Mouse (Mus musculus) cerebellum, postnatal 25 days (tissue): ENCODE data around the gene Nxn.
A peak's percentile ranks its signal among the peaks of the same experiment; 100 is the strongest.

Source experiments
- DNase-seq, 2 experiments: peaks; one replicate each; pipeline ENCODE4 v3.0.0; 2021; ENCODE audit warnings: mixed read lengths in 2 of 2

Gene Nxn

DNA sequence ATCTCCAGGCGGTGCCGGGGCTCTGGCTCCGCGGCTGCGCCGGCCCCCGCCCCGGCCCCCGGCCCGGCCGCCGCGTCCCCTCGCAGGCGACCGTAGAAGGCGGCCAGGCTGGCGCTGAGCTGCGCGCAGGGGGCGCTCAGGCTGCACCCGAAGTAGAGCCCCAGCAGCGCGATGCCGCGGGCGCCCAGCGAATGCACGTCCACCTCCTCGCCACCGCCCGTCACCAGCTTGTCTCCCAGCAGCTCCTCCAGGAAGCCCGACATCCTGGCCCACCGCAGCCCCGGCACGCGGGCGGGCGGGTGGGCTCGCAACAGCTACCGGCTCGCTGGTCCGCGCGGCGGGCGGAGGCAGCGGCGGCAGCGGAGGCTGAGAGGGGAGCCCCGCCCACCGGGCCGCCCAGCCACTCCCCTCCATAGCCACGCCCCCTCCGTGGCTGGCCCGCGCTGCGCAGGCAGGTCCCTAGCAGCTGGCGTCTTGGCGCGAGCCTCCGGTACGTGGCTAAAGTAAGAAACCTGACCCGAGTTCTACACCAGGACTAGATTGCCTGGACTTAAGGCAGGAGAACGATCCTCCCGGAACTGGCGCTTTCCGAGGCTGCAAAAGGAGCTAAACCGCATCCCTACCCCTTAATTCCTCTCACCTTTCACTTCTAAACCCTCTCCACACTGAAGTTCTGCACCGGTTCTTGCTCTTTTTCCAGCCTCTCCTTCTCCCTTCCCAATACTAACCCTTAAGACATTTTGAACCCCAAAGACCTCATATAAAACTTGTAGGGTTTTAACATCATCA, at the start of gene Nxn:
Gene Nxn, minus strand, starts transcription at position 343 of the 789 bp plus-strand sequence.
- DNase-seq, result peak; percentile 94 to 98

DNA sequence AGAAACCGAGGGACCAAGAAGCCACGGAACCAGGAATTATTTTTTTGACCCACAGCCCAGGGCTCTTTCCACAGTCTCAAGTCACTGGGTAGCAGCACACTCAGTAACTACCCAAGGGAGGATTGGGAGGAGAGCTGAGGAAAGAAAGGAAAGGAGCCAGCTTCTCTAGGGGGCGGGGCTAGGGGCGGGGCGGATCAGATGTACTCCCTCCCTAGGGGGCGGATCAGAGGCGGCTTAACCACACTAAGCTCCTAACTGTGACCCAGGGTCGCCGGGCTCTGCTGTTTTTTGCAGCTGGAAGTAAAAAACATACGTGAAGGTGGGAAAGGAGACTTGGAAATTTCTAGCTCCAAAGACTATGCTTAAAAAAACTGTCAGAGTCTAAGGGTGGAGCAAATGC, 47.3 kb upstream of the Nxn start:
- no peak for DNase-seq

DNA sequence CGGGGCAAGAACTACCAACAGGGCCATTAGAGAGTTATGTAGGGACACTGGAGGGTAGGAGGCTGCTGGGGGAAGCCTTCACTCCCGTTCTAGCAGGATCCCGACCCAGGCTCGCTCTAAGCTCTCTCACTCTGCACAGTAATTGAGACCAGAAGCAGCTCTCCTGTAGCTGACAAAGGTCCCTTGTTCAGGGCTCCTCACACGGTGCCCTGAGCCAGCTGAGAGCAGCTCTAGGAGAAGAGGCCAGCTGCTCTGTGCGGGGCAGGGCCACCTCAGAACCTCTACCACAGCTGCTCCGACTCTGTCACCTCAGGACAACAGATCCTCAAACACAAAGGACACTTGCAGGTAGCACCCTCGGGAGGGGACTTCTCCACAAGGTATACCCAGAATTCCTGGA, 46.5 kb upstream of the Nxn start:
- no peak for DNase-seq

DNA sequence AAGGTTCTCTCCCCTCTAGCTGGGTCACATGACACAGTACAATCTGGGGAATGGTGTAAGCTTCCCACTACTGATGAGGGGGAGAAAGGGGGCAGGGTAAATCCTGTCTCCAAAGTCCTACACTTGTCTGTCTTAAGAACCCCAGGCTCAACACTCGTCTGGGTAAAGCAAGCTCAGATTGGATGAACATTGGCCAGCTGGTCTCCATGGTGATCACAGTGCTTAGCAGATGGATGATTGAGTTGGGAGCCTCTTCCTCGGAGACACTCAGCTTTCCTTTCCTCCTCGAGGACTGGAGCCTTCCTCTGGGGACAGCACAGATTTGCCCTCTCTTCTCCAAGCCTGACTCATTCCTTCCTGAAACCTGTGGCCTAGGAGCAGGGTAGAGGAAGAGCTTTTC, 40.7 kb upstream of the Nxn start:
- no peak for DNase-seq

DNA sequence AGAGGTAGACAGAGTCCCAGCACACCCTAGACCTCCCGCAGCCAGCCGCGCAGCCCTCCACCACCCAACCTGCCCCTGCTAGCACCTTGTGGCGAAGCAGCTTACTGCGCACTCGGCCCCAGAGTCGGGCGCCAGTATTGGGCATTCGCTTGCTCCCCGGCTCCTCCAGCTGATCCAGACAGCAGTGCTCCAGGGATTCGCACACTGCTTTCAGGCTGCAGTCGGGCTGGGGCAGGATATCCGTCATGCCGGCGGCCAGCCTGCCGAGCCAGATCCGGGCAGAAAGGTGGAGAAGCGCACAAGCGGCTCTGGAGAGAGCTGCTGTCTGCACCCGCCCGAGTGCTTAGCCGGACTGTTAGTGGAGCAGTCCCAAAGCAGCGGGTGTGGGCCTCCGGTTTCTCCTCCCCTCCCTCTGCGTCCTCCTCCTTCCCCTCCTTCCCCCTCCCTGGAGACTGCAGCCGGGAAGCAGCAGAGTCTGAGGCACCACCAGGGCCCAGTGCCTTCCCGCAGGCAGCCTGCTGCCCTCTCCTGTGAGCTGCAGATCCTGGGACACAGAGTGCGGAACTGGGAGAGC, 38.0 kb upstream of the Nxn start:
- peak; percentile 54 to 66 for DNase-seq

DNA sequence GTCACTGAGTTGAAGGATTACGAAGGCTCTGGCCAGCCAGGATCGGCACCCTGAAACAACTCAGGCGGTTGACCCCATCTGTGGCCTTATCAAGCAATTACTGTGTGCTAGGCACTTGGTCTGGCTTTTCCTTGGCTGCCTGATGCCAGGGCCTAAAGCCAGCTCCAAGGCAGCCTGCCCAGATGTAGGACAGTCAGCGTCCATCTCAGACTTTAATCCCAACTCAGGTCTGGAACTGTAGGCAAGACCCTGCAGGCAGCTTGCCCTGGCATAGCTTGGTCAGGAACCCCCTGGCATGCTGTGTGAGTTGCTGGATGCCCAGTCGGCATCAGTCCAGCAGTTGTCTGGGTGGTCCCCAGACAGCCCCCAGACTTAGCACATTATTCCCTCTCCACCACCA, 37.1 kb upstream of the Nxn start:
- no peak for DNase-seq

DNA sequence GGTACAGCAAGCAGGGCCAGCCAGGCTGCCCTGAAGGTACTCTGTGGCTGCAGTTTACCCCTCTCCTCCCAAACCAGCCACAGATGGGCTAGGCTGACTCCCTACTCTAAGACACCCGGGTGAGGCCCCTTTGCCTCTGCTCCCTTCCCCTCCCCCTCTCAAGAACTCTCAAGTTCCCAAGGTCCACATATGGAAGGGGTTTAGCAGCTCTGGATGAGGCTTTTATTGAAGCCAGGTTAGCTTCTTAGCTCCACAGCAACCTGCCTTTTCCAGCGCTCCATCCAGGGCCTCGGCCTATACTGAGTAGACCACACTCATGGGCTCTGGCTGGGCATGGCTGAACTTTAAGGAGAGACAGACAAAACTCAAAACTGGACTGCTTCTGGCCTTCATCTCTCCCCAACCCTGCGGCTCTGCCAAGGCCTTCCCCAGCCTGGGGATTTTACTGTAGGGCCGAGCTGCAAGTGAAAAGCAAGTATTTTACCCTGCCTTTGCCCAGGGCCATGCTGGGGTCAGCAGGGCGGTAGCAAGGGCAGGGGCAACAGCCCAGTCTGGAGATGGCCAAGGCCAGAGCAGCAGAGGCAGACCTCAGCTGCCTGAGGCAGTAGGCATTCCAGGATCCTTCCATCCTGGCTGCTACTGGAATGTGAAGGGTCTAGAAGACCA, 31.2 kb upstream of the Nxn start:
- DNase-seq, result no peak

DNA sequence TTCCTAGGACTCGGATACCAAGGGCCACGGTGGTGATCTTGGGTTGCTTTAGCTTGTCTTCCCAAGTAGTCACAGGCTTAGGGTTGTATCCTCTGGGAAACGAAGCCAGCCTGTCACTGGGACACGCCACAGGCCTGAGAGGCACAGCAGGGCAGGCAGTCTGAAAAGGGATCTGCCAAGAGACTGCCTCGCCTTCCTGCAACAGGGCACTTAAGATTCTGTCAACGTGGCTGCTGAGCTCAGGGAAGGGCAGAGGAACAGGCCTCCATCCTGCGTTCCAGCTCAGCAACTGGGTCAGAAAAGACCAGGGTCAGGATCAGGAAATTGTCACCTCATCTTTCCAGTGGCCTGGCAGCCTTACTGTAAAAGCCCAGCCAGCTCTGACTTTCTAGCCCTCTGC, 30.6 kb upstream of the Nxn start:
- DNase-seq, result peak in 1 of 2 experiments; percentile 24

DNA sequence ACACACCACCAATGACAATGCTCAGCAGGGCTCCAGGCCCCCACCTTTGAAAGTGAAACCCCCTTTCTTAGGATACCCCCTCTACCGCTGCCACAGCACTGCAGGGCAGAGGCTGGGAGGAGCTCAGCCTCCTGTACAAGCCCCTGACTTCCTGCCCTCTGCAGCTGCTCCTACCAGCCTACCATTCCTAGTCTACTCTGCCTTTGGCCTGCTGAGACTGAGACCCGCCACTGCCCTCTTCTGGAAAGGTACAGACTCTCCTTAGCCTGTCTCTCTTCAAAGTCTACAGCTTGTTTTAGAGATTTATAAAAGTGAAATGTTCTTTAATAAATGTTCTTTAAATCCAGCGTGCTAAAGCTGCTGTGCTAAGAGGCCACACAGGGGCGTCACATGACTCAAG, 30.1 kb upstream of the Nxn start:
- no peak for DNase-seq

DNA sequence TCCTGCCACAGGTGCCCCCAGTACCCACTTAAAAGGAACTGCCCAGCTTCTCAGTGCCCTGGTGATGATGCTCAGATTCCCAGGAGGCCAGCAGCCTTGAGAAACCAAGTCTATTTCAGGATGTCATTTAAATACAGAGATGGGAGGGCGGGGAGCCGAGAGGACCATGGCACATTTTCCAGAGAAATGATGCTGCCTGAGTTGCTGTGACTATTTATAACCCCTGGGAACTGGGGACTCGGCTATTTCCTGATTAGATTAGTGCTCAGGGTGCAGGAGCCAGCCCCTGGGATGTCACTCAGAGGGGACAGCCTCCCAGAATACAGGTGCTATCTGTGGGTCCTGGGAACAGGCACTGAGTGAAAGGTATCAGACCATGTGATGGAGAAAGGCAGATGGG, 28.8 kb upstream of the Nxn start:
- DNase-seq, result no peak

DNA sequence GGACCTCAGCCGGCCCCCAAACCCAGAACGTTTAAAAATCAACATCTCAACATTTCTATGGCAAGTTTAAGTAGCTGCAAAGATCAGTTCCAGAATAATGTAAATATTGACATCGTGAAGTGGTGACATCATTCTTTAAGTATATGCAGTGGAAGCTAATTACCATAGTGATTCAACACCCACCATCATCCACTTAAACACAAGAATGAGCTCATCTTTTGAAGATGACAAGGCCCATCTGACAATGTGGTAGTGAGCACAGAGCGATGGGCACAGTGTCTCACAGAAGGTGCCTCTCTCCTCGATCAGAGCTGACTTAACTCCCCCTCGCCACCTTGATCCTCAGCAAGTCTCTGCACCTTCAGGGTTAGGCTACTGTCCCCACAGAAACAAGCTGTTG, 26.8 kb upstream of the Nxn start:
- no peak for DNase-seq

DNA sequence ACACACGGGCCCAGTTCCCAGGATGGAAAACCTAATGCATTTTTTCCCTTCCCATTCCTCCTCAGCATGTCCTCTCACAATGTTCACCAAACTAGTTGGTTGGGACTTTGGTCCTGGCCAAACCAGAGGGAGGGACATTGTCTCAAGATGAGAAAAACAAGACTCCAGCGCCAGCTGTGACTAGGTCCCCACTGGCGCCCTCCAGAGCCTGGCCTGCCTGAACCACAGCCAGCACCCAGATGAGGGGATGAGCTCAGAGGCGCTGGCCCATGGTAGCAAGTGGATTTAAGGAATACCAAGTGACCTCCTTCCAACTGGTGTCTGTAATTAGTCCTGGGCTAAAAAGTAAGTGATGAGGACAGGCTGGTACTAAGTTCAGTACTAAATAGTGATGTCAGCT, 22.0 kb upstream of the Nxn start:
- no peak for DNase-seq

DNA sequence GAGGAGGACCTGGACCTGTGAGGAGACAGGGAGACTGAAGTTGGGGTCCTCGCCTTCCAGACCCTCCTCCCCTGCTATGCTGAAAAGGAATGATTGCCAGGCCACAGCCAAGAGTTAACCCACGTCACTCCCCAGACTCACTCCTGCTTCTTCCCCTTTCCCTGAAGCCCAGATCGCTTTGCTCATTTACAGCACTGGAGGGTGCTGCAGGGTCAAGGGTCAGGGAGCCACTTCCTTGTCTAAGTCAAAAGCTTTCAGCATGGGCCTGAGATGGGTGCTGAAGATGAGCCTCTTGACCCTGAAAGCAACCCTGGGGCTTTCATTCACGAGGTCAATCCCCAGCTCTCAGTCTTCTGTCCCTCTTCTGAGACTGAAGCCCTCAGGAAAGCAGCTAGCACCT, 20.2 kb upstream of the Nxn start:
- DNase-seq, result no peak

DNA sequence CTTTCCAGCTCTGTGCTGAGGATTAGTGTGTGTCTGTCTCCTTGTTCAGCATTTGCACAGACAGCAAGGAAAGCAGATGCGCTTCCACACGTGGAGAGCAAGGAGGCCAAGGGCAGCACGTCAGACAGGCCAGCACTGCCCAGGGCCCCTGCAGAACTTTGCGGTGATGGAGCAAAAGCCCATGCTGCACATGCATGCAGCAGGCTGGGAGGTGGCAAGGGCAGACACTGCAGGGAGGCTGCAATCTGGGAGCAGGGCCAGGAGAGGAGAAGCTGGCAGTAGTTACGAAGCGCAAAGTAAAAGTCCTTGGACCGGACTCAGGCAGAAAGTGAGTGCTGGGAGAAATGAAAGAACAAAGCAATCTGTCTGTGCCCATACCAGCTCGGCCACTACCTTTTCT, 19.5 kb upstream of the Nxn start:
- peak; percentile 81 to 84 for DNase-seq

DNA sequence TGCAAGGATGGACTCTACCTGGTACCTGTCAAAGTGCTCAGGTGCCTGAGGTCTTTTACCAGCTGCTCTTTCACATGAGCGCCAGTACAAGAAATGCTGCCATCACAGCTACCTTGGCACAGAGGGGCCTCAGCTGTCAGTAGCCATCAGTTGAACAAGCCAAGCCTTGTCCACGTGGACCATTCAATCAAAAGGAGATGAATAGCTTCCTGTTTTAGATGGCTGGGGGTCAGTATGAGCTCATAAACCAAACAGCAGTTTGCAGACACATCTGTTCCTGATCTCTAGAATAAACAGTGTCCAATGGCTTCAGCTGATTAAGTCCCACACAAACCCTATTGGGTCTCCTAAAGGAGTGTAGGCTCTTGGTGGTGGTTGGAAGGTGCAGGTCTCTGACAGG, 17.0 kb upstream of the Nxn start:
- no peak for DNase-seq

DNA sequence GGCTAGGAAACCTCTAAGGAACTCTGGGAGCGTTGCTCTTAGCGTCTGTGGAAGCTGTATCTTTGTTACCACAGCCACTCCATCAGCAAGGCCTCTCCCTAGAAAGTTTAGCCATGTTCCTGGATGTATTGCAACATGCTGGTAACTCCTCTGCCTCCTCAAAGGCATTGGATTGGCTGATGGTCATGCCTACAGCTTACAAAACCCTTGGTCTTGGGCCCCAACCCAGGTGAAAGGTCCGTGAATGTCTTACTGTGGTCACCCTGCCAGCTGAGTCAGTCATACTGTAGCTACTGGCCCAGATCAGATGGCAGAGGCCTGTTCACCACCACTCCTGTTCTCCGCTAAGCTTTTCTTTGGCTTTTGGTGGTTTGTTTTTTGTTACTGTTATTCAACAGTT, 16.1 kb upstream of the Nxn start:
- no peak for DNase-seq

DNA sequence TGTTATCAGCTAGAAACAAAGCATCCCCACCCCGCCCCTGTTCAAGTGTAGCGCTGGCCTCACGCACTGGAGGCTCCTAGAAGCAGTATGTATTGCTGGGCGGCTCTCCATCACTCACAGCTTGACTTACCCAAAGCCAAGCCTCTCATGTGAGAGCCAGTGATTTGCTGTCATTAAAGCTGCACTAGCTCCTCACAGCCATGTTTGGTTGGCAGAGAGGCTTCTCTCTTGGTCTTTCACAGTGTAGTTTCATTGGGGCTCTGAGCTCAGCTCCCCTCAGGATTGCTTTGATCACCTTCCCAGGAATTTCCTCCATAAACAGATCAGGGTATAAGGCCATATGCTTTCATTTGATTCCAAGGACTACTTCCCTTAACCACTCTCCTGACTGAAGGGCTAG, 14.3 kb upstream of the Nxn start:
- DNase-seq, result no peak

DNA sequence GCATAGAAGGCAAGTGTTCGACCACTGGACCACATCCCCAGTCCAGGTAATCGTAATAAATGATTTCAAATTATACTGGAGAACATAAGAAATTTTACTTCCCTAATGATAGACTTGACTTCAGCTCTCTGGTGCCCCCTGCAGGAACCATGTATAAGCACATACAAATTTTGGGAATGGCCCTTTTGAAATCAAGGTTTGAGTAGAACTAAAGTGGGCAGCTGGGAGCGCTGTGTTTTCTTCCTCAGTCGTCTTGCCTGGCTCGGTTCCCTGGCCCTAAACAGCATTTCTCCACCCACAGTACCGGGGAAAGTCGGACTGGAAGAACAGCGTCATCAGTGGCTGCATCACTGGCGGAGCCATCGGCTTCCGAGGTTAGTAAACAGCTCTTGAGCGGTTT, 11.9 kb upstream of the Nxn start:
- DNase-seq, result peak; percentile 58 to 80

DNA sequence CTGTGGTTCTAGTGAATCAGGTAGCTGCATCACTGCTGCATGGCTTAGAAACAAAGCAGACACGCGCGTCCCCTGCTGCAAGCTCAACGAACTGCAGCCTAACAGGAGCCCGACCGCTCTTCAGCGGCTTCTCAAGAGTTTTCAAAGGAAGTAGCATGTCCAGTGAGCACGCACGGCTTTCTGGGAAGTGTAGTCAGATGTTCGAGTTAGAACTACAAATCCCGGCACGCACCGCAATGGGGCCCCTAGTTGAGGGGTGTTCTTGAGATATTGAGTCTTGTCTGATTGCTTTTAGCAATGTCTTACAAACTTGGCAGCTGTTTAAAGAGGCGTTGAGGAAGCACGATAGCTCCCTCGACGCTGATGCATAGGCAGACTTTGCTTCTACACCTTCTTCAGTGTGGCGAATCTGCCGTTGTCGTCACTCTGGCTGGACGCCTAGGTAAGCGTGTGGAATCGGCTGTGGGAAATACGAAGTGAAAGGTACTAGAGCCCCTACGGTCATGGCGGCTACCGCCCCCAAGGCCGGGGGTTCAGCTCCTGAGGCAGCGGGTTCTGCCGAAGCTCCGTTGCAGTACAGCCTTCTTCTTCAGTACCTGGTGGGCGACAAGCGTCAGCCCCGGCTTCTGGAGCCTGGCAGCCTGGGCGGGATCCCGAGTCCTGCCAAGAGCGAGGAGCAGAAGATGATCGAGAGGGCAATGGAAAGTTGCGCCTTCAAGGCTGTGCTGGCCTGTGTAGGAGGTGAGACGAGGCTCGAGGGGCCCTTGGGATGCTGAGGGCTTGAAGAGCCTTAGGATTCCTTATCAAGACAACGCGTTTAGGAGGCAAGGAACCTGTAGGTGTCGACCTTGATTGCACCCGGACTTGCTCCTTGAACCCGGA, 8.0 kb upstream of the Nxn start, which contains the start of gene Timm22:
Gene Timm22, plus strand, starts transcription at position 251 of the 882 bp plus-strand sequence.
- DNase-seq, result peak; percentile 99 to 100

DNA sequence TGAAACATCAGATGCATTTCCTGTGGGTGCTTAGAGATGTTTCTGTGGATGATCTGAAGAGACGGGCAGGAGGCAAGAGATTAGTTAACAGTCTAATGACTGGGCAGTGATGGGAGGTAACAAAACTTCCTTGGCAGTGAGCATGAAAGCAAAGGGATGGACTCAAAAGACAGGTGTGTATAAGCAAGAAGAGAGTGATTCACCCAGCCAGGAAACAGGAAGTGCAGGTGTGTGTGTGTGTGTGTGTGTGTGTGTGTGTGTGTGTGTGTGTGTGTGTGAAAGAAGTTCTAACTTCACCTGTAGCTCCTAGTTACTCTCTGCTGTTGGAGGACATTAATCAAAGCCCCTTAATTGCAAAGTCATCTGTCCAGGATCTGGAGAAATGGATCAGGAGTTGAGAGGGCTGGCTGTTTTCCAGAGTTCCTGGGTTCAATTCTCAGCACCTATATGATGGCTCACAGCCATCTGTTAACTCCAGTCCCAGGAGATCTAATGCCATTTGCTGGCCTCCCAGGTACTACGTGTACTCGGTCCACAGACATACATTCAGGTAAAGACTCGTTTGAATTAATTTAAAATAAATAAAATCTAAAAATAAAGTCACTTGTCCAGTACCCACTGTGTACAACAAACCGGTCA, 6.8 kb upstream of the Nxn start:
- DNase-seq, result no peak

DNA sequence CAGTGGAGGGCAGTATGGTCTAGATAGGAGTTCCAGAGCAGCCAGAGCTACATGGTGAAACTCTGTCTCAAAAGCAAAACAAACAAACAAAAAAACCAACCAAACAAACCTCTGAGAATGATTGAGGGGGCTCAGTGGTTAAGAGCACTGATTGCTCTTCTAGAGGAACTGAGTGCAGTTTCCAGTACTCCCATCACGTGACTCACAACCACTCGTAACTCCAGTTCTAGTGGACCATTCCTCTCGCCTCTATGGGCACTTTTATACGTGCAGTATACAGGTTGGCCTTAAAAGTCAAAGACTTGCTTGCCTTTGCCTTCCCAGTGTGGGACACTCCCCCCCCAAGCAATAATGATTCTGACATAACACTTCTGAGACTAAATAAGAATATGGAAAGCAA, 6.2 kb upstream of the Nxn start:
- no peak for DNase-seq

DNA sequence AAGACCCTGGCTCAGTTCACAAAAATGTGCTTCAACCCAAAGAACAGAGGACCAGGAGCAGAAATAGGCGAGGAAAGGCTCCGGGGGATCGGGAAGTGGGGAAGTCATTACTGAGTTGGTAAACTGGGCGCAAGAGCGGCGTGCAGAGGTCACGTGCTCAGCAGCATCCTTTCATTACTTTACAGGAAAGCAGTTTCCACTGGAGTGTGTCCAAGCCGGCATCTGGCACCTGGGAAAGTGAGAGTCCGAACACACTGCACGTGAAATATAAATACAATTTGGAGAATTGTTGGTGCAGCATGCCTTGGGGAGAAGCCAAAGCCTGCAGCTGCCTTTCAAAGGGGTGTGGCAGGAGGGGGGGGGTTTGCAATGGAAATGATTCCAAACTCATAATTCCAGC, 2.5 kb upstream of the Nxn start:
- DNase-seq, result no peak
